Mouse (Mus musculus): ENCODE results near the gene Dnaic1.

DNA sequence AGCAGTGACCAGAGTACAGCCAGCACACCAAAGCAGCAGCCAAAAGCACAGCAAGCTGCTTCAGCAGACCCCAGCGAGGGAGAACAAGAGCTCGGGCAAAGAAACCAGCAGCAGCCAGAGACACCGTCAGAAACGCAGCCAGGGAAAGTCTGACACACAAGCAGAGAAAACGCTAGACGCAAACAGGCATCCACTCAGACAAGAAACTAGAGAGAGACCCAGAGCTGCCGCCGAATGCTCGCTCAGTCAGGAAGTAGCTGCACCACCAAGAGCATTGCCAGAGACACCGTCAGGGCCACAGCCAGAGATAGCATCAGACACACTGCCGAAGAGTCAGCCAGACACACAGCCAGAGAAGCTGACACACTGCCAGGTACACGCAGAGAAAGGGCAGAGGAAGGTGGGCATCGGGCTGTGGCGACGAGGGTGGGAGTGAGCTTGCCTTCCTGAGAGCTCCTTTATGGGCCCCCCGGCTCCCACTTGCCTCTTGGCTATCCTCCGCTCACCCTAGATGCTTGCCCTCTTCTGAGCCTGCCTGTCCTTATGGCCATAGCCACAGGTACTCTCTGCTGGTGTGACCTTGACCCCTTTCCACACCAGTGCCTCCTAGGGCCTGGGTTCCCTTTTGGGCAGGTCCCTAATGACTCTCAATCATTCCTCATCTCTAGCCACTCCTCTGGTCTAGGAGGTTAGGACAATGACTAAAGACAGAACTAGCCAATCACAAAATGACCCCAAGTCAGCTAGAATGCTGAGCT is 106.9 kb downstream of the Dnaic1 start:
- TF ChIP-seq CTCF (IDR thresholded peaks at IDR 0.05; ENCODE audit: insufficient read depth, low read length) (no peak), POLR2A (IDR thresholded peaks at IDR 0.05; ENCODE audit: borderline replicate concordance, extremely low read depth, low read depth, low read length) (no peak)

All from lung, adult 2 months (tissue).